Mouse (Mus musculus) hindbrain, embryonic 16.5 days (tissue): ENCODE measurements at regions not wholly inside any gene's neighbourhood (a gene's known extent, or its start where the extent isn't known, plus 50 kb on each side); places are given as distances from the start of the nearest gene placed in this dataset.

ENCODE experiments used
- ATAC-seq: fragments of 200-750 bp; cut with Nextera tagmentation; 2 replicates; pipeline ENCODE4 v1.8.0; 2017; ENCODE audit warnings: moderate TSS enrichment, moderate library complexity
- H3K27ac ChIP-seq: fragments of 300-500 bp; sonication (generic); 2 replicates; pipeline ENCODE4 v1.5.1; 2014; ENCODE audit warnings: low read depth, mild to moderate bottlenecking, control low read depth, low read length, moderate library complexity
- H3K27me3 ChIP-seq: fragments of 300-500 bp; sonication (generic); replicated peaks from 2 replicates; pipeline ENCODE4 v1.6.1; 2014; ENCODE audit warnings: low read length; ENCODE audit not compliant: control insufficient read depth, insufficient read depth
- H3K36me3 ChIP-seq: fragments of 300-500 bp; sonication (generic); 2 replicates; pipeline ENCODE4 v1.6.1; 2014; ENCODE audit warnings: mild to moderate bottlenecking, low read length, moderate library complexity, mixed read lengths; ENCODE audit not compliant: control insufficient read depth, insufficient read depth
- H3K4me1 ChIP-seq: fragments of 300-500 bp; sonication (generic); 2 replicates; pipeline ENCODE4 v1.6.1; 2014; ENCODE audit warnings: low read depth, low read length; ENCODE audit not compliant: control insufficient read depth, insufficient read depth
- H3K4me2 ChIP-seq: fragments of 300-500 bp; sonication (generic); 2 replicates; pipeline ENCODE4 v1.6.1; 2014; ENCODE audit warnings: mild to moderate bottlenecking, low read length, control low read depth, moderate library complexity
- H3K4me3 ChIP-seq: fragments of 300-500 bp; sonication (generic); 2 replicates; pipeline ENCODE4 v1.5.1; 2014; ENCODE audit warnings: mild to moderate bottlenecking, low read length, control low read depth, moderate library complexity
- H3K9ac ChIP-seq: fragments of 300-500 bp; sonication (generic); 2 replicates; pipeline ENCODE4 v1.6.1; 2014; ENCODE audit warnings: low read depth, mild to moderate bottlenecking, control low read depth, low read length, moderate library complexity
- H3K9me3 ChIP-seq: fragments of 300-500 bp; sonication (generic); 2 replicates; pipeline ENCODE4 v1.6.1; 2014; ENCODE audit warnings: mild to moderate bottlenecking, low read length, moderate library complexity; ENCODE audit not compliant: control insufficient read depth
- WGBS: fragments of 180-500 bp; shearing (Covaris S2); extraction: QIAGEN DNeasy Blood & Tissue Kit; methylation state at CpG from one replicate; pipeline ENCODE4 v1.1.7; 2014; 5-methylcytosine and 5-hydroxymethylcytosine counted together

- WGBS: 38% methylated on average over 5 of the region's 5 CpGs
- Histone ChIP-seq H3K36me3 (no peaks in the 10 kb centered on the region), H3K4me2 (no peak overlapping the region), H3K27ac (no peak overlapping the region), H3K9ac (no peak overlapping the region), H3K4me3 (no peak overlapping the region), H3K9me3 (no peaks in the 10 kb centered on the region), H3K4me1 (no peaks in the 10 kb centered on the region), H3K27me3 (no peaks in the 10 kb centered on the region)
- ATAC-seq: no peak
Measured at GRCm38 (mm10) chr13:107303322-107303721, 281.4 kb upstream of the Kif2a start.

GRCm38 (mm10) chr13:107300792-107301191, 278.9 kb upstream of the Kif2a start:
- no peak overlapping the region for H3K27ac ChIP-seq
- H3K36me3 ChIP-seq: no peaks in the 10 kb centered on the region
- no peak overlapping the region for H3K9ac ChIP-seq
- H3K4me1 ChIP-seq: no peaks in the 10 kb centered on the region
- H3K27me3 ChIP-seq: no peaks in the 10 kb centered on the region
- 92% methylated on average over 2 of the region's 2 CpGs for WGBS
- no peak overlapping the region for H3K4me3 ChIP-seq
- H3K4me2 ChIP-seq: no peak overlapping the region
- no peaks in the 10 kb centered on the region for H3K9me3 ChIP-seq
- ATAC-seq: no peak

- Histone ChIP-seq H3K27me3 (no peaks in the 10 kb centered on the region), H3K36me3 (no peaks in the 10 kb centered on the region), H3K4me2 (no peak overlapping the region), H3K9ac (no peak overlapping the region), H3K4me1 (no peaks in the 10 kb centered on the region), H3K4me3 (no peak overlapping the region), H3K9me3 (no peaks in the 10 kb centered on the region), H3K27ac (no peak overlapping the region)
- no peak for ATAC-seq
- WGBS: 72% methylated on average over 6 of the region's 6 CpGs
Measured at GRCm38 (mm10) chr13:107264581-107264980, 242.7 kb upstream of the Kif2a start.

- Histone ChIP-seq H3K27me3 (no peaks in the 10 kb centered on the region), H3K36me3 (no peaks in the 10 kb centered on the region), H3K4me1 (no peaks in the 10 kb centered on the region), H3K27ac (no peak overlapping the region), H3K4me3 (no peak overlapping the region), H3K9ac (no peak overlapping the region), H3K9me3 (no peaks in the 10 kb centered on the region), H3K4me2 (no peak overlapping the region)
- no peak for ATAC-seq
- 51% methylated on average over 6 of the region's 6 CpGs for WGBS
Measured at GRCm38 (mm10) chr13:107261479-107262050, 239.6 kb upstream of the Kif2a start.

- Histone ChIP-seq H3K27me3 (no peaks in the 10 kb centered on the region), H3K36me3 (no peaks in the 10 kb centered on the region), H3K9ac (no peak overlapping the region), H3K4me2 (no peak overlapping the region), H3K9me3 (no peaks in the 10 kb centered on the region), H3K27ac (no peak overlapping the region), H3K4me3 (no peak overlapping the region), H3K4me1 (no peaks in the 10 kb centered on the region)
- WGBS: 74% methylated on average over 4 of the region's 4 CpGs
- no peak for ATAC-seq
Measured at GRCm38 (mm10) chr13:107260274-107260673, 238.3 kb upstream of the Kif2a start.

GRCm38 (mm10) chr13:107247792-107248505, 226.0 kb upstream of the Kif2a start:
- Histone ChIP-seq H3K27me3 (no peaks in the 10 kb centered on the region; the same call in 1 of the 2 replicates), H3K27ac (no peak overlapping the region), H3K4me3 (no peak overlapping the region), H3K9me3 (no peaks in the 10 kb centered on the region), H3K4me2 (peak overlapping the region; percentile 52; the same call in 1 of the 2 replicates), H3K9ac (no peak overlapping the region), H3K4me1 (no peaks in the 10 kb centered on the region), H3K36me3 (no peaks in the 10 kb centered on the region)
- ATAC-seq: no peak
- WGBS: 46% methylated on average over 9 of the region's 9 CpGs

- peak overlapping the region; percentile 31; the same call in 1 of the 2 replicates for H3K9ac ChIP-seq
- peak overlapping the region; percentile 22; the same call in 1 of the 2 replicates for H3K4me3 ChIP-seq
- no peaks in the 10 kb centered on the region for H3K9me3 ChIP-seq
- no peaks in the 10 kb centered on the region for H3K4me1 ChIP-seq
- H3K27me3 ChIP-seq: no peaks in the 10 kb centered on the region; the same call in 1 of the 2 replicates
- no peak overlapping the region for H3K27ac ChIP-seq
- 18% methylated on average over 17 of the region's 17 CpGs for WGBS
- peak; percentile 79 for ATAC-seq
- peak overlapping the region; percentile 52 for H3K4me2 ChIP-seq
- H3K36me3 ChIP-seq: no peaks in the 10 kb centered on the region
Measured at GRCm38 (mm10) chr13:107246956-107247751, 225.2 kb upstream of the Kif2a start.

- no peak for ATAC-seq
Measured at GRCm38 (mm10) chr13:107244173-107244572, 222.2 kb upstream of the Kif2a start.

GRCm38 (mm10) chr13:107239035-107239387, 217.1 kb upstream of the Kif2a start:
- Histone ChIP-seq H3K27ac (no peak overlapping the region), H3K4me1 (no peaks in the 10 kb centered on the region), H3K4me2 (no peak overlapping the region), H3K9me3 (no peaks in the 10 kb centered on the region), H3K9ac (no peak overlapping the region), H3K4me3 (no peak overlapping the region), H3K36me3 (no peaks in the 10 kb centered on the region), H3K27me3 (no peaks in the 10 kb centered on the region)
- no peak for ATAC-seq
- WGBS: 61% methylated on average over 4 of the region's 4 CpGs

More at GRCm38 (mm10) chr13:107244173-107244572, 222.2 kb upstream of the Kif2a start:
- H3K27me3 ChIP-seq: no peaks in the 10 kb centered on the region; the same call in 1 of the 2 replicates
- 53% methylated on average over 3 of the region's 3 CpGs for WGBS
- no peak overlapping the region for H3K9ac ChIP-seq
- H3K36me3 ChIP-seq: no peaks in the 10 kb centered on the region
- H3K9me3 ChIP-seq: no peaks in the 10 kb centered on the region
- H3K4me2 ChIP-seq: no peak overlapping the region
- H3K27ac ChIP-seq: no peak overlapping the region
- no peak overlapping the region for H3K4me3 ChIP-seq
- H3K4me1 ChIP-seq: no peaks in the 10 kb centered on the region
